Mouse (Mus musculus): ENCODE measurements around the gene Olfr432.
"Not testable (repeated sequence)": the region's sequence is repeated elsewhere in the genome, so short reads cannot be mapped to it uniquely, and the experiment has no call there.

The Olfr432 gene

GRCm38 (mm10) chr1:174048893-174049292 is at the start of gene Olfr432:
Gene Olfr432 (plus strand): TSS chr1:174049205.
- Histone ChIP-seq H3K36me3 (ENCODE audit: control insufficient read depth, insufficient read depth, low read length, poor library complexity, severe bottlenecking) (no peaks in the 10 kb centered on the region), H3K27me3 (ENCODE audit: control insufficient read depth, insufficient read depth, low read length, poor library complexity, severe bottlenecking) (no peaks in the 10 kb centered on the region)
- DNase-seq (ENCODE audit: low read depth, low spot score) = no peak

GRCm38 (mm10) chr1:174004352-174005109 is 44.5 kb upstream of the Olfr432 start:
- not testable (repeated sequence) for H3K36me3 ChIP-seq (ENCODE audit: control insufficient read depth, insufficient read depth, low read length, poor library complexity, severe bottlenecking); H3K27me3 ChIP-seq (ENCODE audit: control insufficient read depth, insufficient read depth, low read length, poor library complexity, severe bottlenecking)
- peak; percentile 6 for DNase-seq (ENCODE audit: low read depth, low spot score)

- DNase-seq (ENCODE audit: low read depth, low spot score); H3K36me3 ChIP-seq (ENCODE audit: control insufficient read depth, insufficient read depth, low read length, poor library complexity, severe bottlenecking); H3K27me3 ChIP-seq (ENCODE audit: control insufficient read depth, insufficient read depth, low read length, poor library complexity, severe bottlenecking): not testable (repeated sequence)
Observed at GRCm38 (mm10) chr1:174007050-174007449, 42.0 kb upstream of the Olfr432 start.

- DNase-seq (ENCODE audit: low read depth, low spot score) = no peak
- Histone ChIP-seq H3K36me3 (ENCODE audit: control insufficient read depth, insufficient read depth, low read length, poor library complexity, severe bottlenecking) (no peaks in the 10 kb centered on the region), H3K27me3 (ENCODE audit: control insufficient read depth, insufficient read depth, low read length, poor library complexity, severe bottlenecking) (no peaks in the 10 kb centered on the region)
Observed at GRCm38 (mm10) chr1:174031698-174032097, 17.3 kb upstream of the Olfr432 start, which contains the start of gene Ifi205. Gene Ifi205 (minus strand): TSS chr1:174031810.

GRCm38 (mm10) chr1:174035841-174036240 is 13.2 kb upstream of the Olfr432 start:
- H3K27me3 ChIP-seq (ENCODE audit: control insufficient read depth, insufficient read depth, low read length, poor library complexity, severe bottlenecking) = no peaks in the 10 kb centered on the region
- H3K36me3 ChIP-seq (ENCODE audit: control insufficient read depth, insufficient read depth, low read length, poor library complexity, severe bottlenecking) = no peaks in the 10 kb centered on the region
- DNase-seq (ENCODE audit: low read depth, low spot score) = no peak

- Histone ChIP-seq H3K36me3 (ENCODE audit: control insufficient read depth, insufficient read depth, low read length, poor library complexity, severe bottlenecking) (no peaks in the 10 kb centered on the region), H3K27me3 (ENCODE audit: control insufficient read depth, insufficient read depth, low read length, poor library complexity, severe bottlenecking) (no peaks in the 10 kb centered on the region)
- no peak for DNase-seq (ENCODE audit: low read depth, low spot score)
Observed at GRCm38 (mm10) chr1:174038480-174038879, 10.5 kb upstream of the Olfr432 start.

- Histone ChIP-seq H3K36me3 (ENCODE audit: control insufficient read depth, insufficient read depth, low read length, poor library complexity, severe bottlenecking) (no peaks in the 10 kb centered on the region), H3K27me3 (ENCODE audit: control insufficient read depth, insufficient read depth, low read length, poor library complexity, severe bottlenecking) (no peaks in the 10 kb centered on the region)
- peak; percentile 75 for DNase-seq (ENCODE audit: low read depth, low spot score)
Observed at GRCm38 (mm10) chr1:174040523-174041177, 8.4 kb upstream of the Olfr432 start, which contains the start of gene Olfr433. Gene Olfr433 (plus strand): TSS chr1:174040705.

GRCm38 (mm10) chr1:174042091-174042884 is 6.7 kb upstream of the Olfr432 start:
- H3K36me3 ChIP-seq (ENCODE audit: control insufficient read depth, insufficient read depth, low read length, poor library complexity, severe bottlenecking); H3K27me3 ChIP-seq (ENCODE audit: control insufficient read depth, insufficient read depth, low read length, poor library complexity, severe bottlenecking); DNase-seq (ENCODE audit: low read depth, low spot score): not testable (repeated sequence)

GRCm38 (mm10) chr1:174044431-174044830 is 4.6 kb upstream of the Olfr432 start:
- Histone ChIP-seq H3K27me3 (ENCODE audit: control insufficient read depth, insufficient read depth, low read length, poor library complexity, severe bottlenecking) (no peaks in the 10 kb centered on the region), H3K36me3 (ENCODE audit: control insufficient read depth, insufficient read depth, low read length, poor library complexity, severe bottlenecking) (no peaks in the 10 kb centered on the region)
- DNase-seq (ENCODE audit: low read depth, low spot score) = no peak

- H3K36me3 ChIP-seq (ENCODE audit: control insufficient read depth, insufficient read depth, low read length, poor library complexity, severe bottlenecking); DNase-seq (ENCODE audit: low read depth, low spot score); H3K27me3 ChIP-seq (ENCODE audit: control insufficient read depth, insufficient read depth, low read length, poor library complexity, severe bottlenecking): not testable (repeated sequence)
Observed at GRCm38 (mm10) chr1:174048227-174048626, 778 bp upstream of the Olfr432 start.

- DNase-seq (ENCODE audit: low read depth, low spot score); H3K27me3 ChIP-seq (ENCODE audit: control insufficient read depth, insufficient read depth, low read length, poor library complexity, severe bottlenecking); H3K36me3 ChIP-seq (ENCODE audit: control insufficient read depth, insufficient read depth, low read length, poor library complexity, severe bottlenecking): not testable (repeated sequence)
Observed at GRCm38 (mm10) chr1:174049357-174049756, 352 bp downstream of the Olfr432 start.

- Histone ChIP-seq H3K27me3 (ENCODE audit: control insufficient read depth, insufficient read depth, low read length, poor library complexity, severe bottlenecking) (no peaks in the 10 kb centered on the region), H3K36me3 (ENCODE audit: control insufficient read depth, insufficient read depth, low read length, poor library complexity, severe bottlenecking) (no peaks in the 10 kb centered on the region)
- DNase-seq (ENCODE audit: low read depth, low spot score) = peak; percentile 26
Observed at GRCm38 (mm10) chr1:174050532-174050931, 1.5 kb downstream of the Olfr432 start.

- H3K36me3 ChIP-seq (ENCODE audit: control insufficient read depth, insufficient read depth, low read length, poor library complexity, severe bottlenecking) = no peaks in the 10 kb centered on the region
- H3K27me3 ChIP-seq (ENCODE audit: control insufficient read depth, insufficient read depth, low read length, poor library complexity, severe bottlenecking) = no peaks in the 10 kb centered on the region
- no peak for DNase-seq (ENCODE audit: low read depth, low spot score)
Observed at GRCm38 (mm10) chr1:174051515-174051914, 2.5 kb downstream of the Olfr432 start.

- Histone ChIP-seq H3K36me3 (ENCODE audit: control insufficient read depth, insufficient read depth, low read length, poor library complexity, severe bottlenecking) (no peaks in the 10 kb centered on the region), H3K27me3 (ENCODE audit: control insufficient read depth, insufficient read depth, low read length, poor library complexity, severe bottlenecking) (no peaks in the 10 kb centered on the region)
- DNase-seq (ENCODE audit: low read depth, low spot score) = no peak
Observed at GRCm38 (mm10) chr1:174051931-174052536, 3.0 kb downstream of the Olfr432 start.
